Mouse (Mus musculus) layer of hippocampus, adult 2 months (tissue): ENCODE results near the gene Ube4b. TPM values are rescaled to one million over a fixed set of nuclear protein-coding genes. Genes with fewer than 3 reads are reported as not detected.

Experiments
- DNase-seq, 2 experiments: peaks; one replicate each; pipeline ENCODE4 v3.0.0; 2022; ENCODE audit warnings: low spot score in 2 of 2
- H3K27ac ChIP-seq: fragments of 200-600 bp; 2 replicates; pipeline ENCODE4 v1.8.1; 2022
- H3K4me3 ChIP-seq: fragments of 200-600 bp; 2 replicates; pipeline ENCODE4 v1.8.1; 2022; ENCODE audit warnings: mild to moderate bottlenecking
- CTCF ChIP-seq: fragments of 200-600 bp; conservative IDR thresholded peaks from 2 replicates; pipeline ENCODE4 v1.8.1; 2022; ENCODE audit warnings: antibody characterized with exemption, mild to moderate bottlenecking, moderate library complexity
- total RNA-seq, 2 experiments: library from RNA; stranded (reverse); gene quantifications; 2 replicates each; pipeline ENCODE4 v1.2.3; 2021

The Ube4b gene
- total RNA-seq, 2 experiments from 2014 or later = 105 to 107 TPM

- DNase-seq = no peak
- H3K4me3 ChIP-seq = no peak overlapping the region
- TF ChIP-seq CTCF = no peak
- no peak overlapping the region for H3K27ac ChIP-seq
These were observed 112.8 kb downstream of the Ube4b start for GRCm38 (mm10) chr4:149313558-149314253.

GRCm38 (mm10) chr4:149311996-149312395 is 114.6 kb downstream of the Ube4b start:
- Histone ChIP-seq H3K4me3 (no peak overlapping the region), H3K27ac (no peak overlapping the region)
- no peak for TF ChIP-seq CTCF
- no peak for DNase-seq

GRCm38 (mm10) chr4:149308491-149308820 is 118.1 kb downstream of the Ube4b start:
- H3K27ac ChIP-seq = peak overlapping the region; percentile 95
- DNase-seq = no peak
- peak overlapping the region; percentile 92 for H3K4me3 ChIP-seq
- no peak for TF ChIP-seq CTCF

GRCm38 (mm10) chr4:149307596-149308490 is 118.7 kb downstream of the Ube4b start, which contains the start of gene Kif1b:
Gene Kif1b (minus strand): TSS chr4:149307693.
- peak; percentile 98 to 100 for DNase-seq
- peak within 1 kb of the TSS; percentile 99 for H3K27ac ChIP-seq
- H3K4me3 ChIP-seq = peak within 1 kb of the TSS; percentile 92
- peak; percentile 96 for TF ChIP-seq CTCF

- peak overlapping the region; percentile 92 for H3K4me3 ChIP-seq
- H3K27ac ChIP-seq = peak overlapping the region; percentile 99
- no peak for TF ChIP-seq CTCF
- DNase-seq = peak; percentile 64 to 77
These were observed 119.6 kb downstream of the Ube4b start for GRCm38 (mm10) chr4:149306712-149307595.

- peak overlapping the region; percentile 99 for H3K27ac ChIP-seq
- peak; percentile 28; the same call in 1 of the 2 replicates for TF ChIP-seq CTCF
- no peak for DNase-seq
- peak overlapping the region; percentile 92 for H3K4me3 ChIP-seq
These were observed 120.5 kb downstream of the Ube4b start for GRCm38 (mm10) chr4:149305761-149306711.

GRCm38 (mm10) chr4:149304466-149304865 is 122.1 kb downstream of the Ube4b start:
- Histone ChIP-seq H3K27ac (peak overlapping the region; percentile 99), H3K4me3 (peak overlapping the region; percentile 92; the same call in 1 of the 2 replicates)
- no peak for DNase-seq
- no peak for TF ChIP-seq CTCF

GRCm38 (mm10) chr4:149303502-149303901 is 123.0 kb downstream of the Ube4b start:
- no peak for DNase-seq
- H3K27ac ChIP-seq = peak overlapping the region; percentile 99
- TF ChIP-seq CTCF = no peak
- H3K4me3 ChIP-seq = peak overlapping the region; percentile 37

- no peak for TF ChIP-seq CTCF
- Histone ChIP-seq H3K27ac (peak overlapping the region; percentile 99; the same call in 1 of the 2 replicates), H3K4me3 (peak overlapping the region; percentile 37)
- DNase-seq = no peak
These were observed 123.8 kb downstream of the Ube4b start for GRCm38 (mm10) chr4:149302751-149303150.

- Histone ChIP-seq H3K27ac (peak overlapping the region; percentile 99; the same call in 1 of the 2 replicates), H3K4me3 (no peak overlapping the region)
- no peak for DNase-seq
- TF ChIP-seq CTCF = no peak
These were observed 124.4 kb downstream of the Ube4b start for GRCm38 (mm10) chr4:149302136-149302535.

GRCm38 (mm10) chr4:149296501-149296900 is 130.0 kb downstream of the Ube4b start:
- Histone ChIP-seq H3K27ac (no peak overlapping the region), H3K4me3 (no peak overlapping the region)
- TF ChIP-seq CTCF = no peak
- DNase-seq = no peak

- TF ChIP-seq CTCF = no peak
- DNase-seq = no peak
- peak overlapping the region; percentile 36; the same call in 1 of the 2 replicates for H3K27ac ChIP-seq
- no peak overlapping the region for H3K4me3 ChIP-seq
These were observed 133.6 kb downstream of the Ube4b start for GRCm38 (mm10) chr4:149292984-149293383.
